Mouse (Mus musculus) hindbrain, embryonic 15.5 days (tissue): ENCODE results near the gene Fto. TPM values are rescaled to one million over a fixed set of nuclear protein-coding genes. Genes with fewer than 3 reads are reported as not detected.

Experiments used
- ATAC-seq: fragments of 200-750 bp; cut with Nextera tagmentation; 2 replicates; pipeline ENCODE4 v1.8.0; 2017; ENCODE audit warnings: low read depth, moderate number of reproducible peaks, moderate TSS enrichment; ENCODE audit not compliant: low FRiP score
- H3K27ac ChIP-seq: fragments of 300-500 bp; sonication (generic); replicated peaks from 2 replicates; pipeline ENCODE4 v1.5.1; 2015; ENCODE audit warnings: mild to moderate bottlenecking, inconsistent platforms
- H3K27me3 ChIP-seq: fragments of 300-500 bp; sonication (generic); 2 replicates; pipeline ENCODE4 v1.6.1; 2015; ENCODE audit warnings: control low read depth, inconsistent platforms
- H3K36me3 ChIP-seq: fragments of 300-500 bp; sonication (generic); 2 replicates; pipeline ENCODE4 v1.6.1; 2015; ENCODE audit warnings: control low read depth, inconsistent platforms
- H3K4me1 ChIP-seq: fragments of 300-500 bp; sonication (generic); replicated peaks from 2 replicates; pipeline ENCODE4 v1.6.1; 2015; ENCODE audit warnings: control low read depth, inconsistent platforms
- H3K4me2 ChIP-seq: fragments of 300-500 bp; sonication (generic); 2 replicates; pipeline ENCODE4 v1.6.1; 2015; ENCODE audit warnings: moderate library complexity, mild to moderate bottlenecking, inconsistent platforms
- H3K4me3 ChIP-seq: fragments of 300-500 bp; sonication (generic); 2 replicates; pipeline ENCODE4 v1.5.1; 2015; ENCODE audit warnings: mild to moderate bottlenecking, inconsistent platforms
- H3K9ac ChIP-seq: fragments of 300-500 bp; sonication (generic); 2 replicates; pipeline ENCODE4 v1.6.1; 2015; ENCODE audit warnings: inconsistent platforms
- H3K9me3 ChIP-seq: fragments of 300-500 bp; sonication (generic); 2 replicates; pipeline ENCODE4 v1.6.1; 2016; ENCODE audit warnings: control low read depth, inconsistent platforms
- WGBS: fragments of 180-500 bp; shearing (Covaris S2); methylation state at CpG from one replicate; pipeline ENCODE4 v1.1.7; 2015; 5-methylcytosine and 5-hydroxymethylcytosine counted together
- polyA plus RNA-seq: library from polyadenylated mRNA; unstranded; fragments of >200 nt; fragmentation: Nextera tagmentation; extraction: Ambion mirVana; gene quantifications from 2 replicates; pipeline ENCODE4 v1.2.1, GENCODE M21; 2015

The Fto gene
- polyA plus RNA-seq, 1 experiment from 2014 or later = 158 TPM

GRCm38 (mm10) chr8:91570809-91571208, 257.5 kb downstream of the Fto start:
- Histone ChIP-seq H3K9ac (no peak overlapping the region), H3K36me3 (no peaks in the 10 kb centered on the region), H3K27ac (no peak overlapping the region), H3K4me2 (no peak overlapping the region), H3K27me3 (0 out of 2 replicates have a peak, but pooled peaks cover 3% of the 10 kb centered on the region), H3K4me3 (no peak overlapping the region), H3K9me3 (no peaks in the 10 kb centered on the region), H3K4me1 (peaks cover 28% of the 10 kb centered on the region)
- ATAC-seq = no peak
- WGBS = 82% methylated on average over 7 of the region's 7 CpGs

- Histone ChIP-seq H3K9me3 (no peaks in the 10 kb centered on the region), H3K27ac (no peak overlapping the region), H3K9ac (no peak overlapping the region), H3K27me3 (0 out of 2 replicates have a peak, but pooled peaks cover 3% of the 10 kb centered on the region), H3K4me2 (no peak overlapping the region), H3K4me1 (peaks cover 30% of the 10 kb centered on the region), H3K36me3 (no peaks in the 10 kb centered on the region), H3K4me3 (no peak overlapping the region)
- WGBS = 42% methylated on average over 4 of the region's 4 CpGs
- ATAC-seq = no peak
Observed at GRCm38 (mm10) chr8:91571978-91572377, 258.7 kb downstream of the Fto start.

GRCm38 (mm10) chr8:91572630-91573029, 259.3 kb downstream of the Fto start:
- H3K27ac ChIP-seq = no peak overlapping the region
- H3K9ac ChIP-seq = no peak overlapping the region
- H3K27me3 ChIP-seq = 0 out of 2 replicates have a peak, but pooled peaks cover 3% of the 10 kb centered on the region
- ATAC-seq = no peak
- H3K36me3 ChIP-seq = no peaks in the 10 kb centered on the region
- H3K4me3 ChIP-seq = no peak overlapping the region
- no peaks in the 10 kb centered on the region for H3K9me3 ChIP-seq
- WGBS = 26% methylated on average over 4 of the region's 4 CpGs
- peaks cover 29% of the 10 kb centered on the region for H3K4me1 ChIP-seq
- H3K4me2 ChIP-seq = no peak overlapping the region

- Histone ChIP-seq H3K27ac (no peak overlapping the region), H3K9ac (no peak overlapping the region), H3K27me3 (0 out of 2 replicates have a peak, but pooled peaks cover 3% of the 10 kb centered on the region), H3K4me1 (peaks cover 20% of the 10 kb centered on the region), H3K9me3 (no peaks in the 10 kb centered on the region), H3K4me3 (no peak overlapping the region), H3K36me3 (no peaks in the 10 kb centered on the region), H3K4me2 (no peak overlapping the region)
- 17% methylated on average over 3 of the region's 3 CpGs for WGBS
- no peak for ATAC-seq
Observed at GRCm38 (mm10) chr8:91575576-91575975, 262.3 kb downstream of the Fto start.

- H3K27ac ChIP-seq = 0 out of 2 replicates have a peak overlapping the region, but pooled peaks have one; percentile 29
- H3K4me3 ChIP-seq = no peak overlapping the region
- no peak overlapping the region for H3K9ac ChIP-seq
- ATAC-seq = no peak
- H3K27me3 ChIP-seq = 0 out of 2 replicates have a peak, but pooled peaks cover 3% of the 10 kb centered on the region
- peaks cover 20% of the 10 kb centered on the region for H3K4me1 ChIP-seq
- no peaks in the 10 kb centered on the region for H3K9me3 ChIP-seq
- 21% methylated on average over 17 of the region's 17 CpGs for WGBS
- H3K4me2 ChIP-seq = no peak overlapping the region
- no peaks in the 10 kb centered on the region for H3K36me3 ChIP-seq
Observed at GRCm38 (mm10) chr8:91576086-91576917, 263.0 kb downstream of the Fto start.

GRCm38 (mm10) chr8:91576918-91577241, 263.6 kb downstream of the Fto start:
- H3K4me2 ChIP-seq = no peak overlapping the region
- H3K9ac ChIP-seq = no peak overlapping the region
- no peaks in the 10 kb centered on the region for H3K9me3 ChIP-seq
- no peaks in the 10 kb centered on the region for H3K36me3 ChIP-seq
- H3K27ac ChIP-seq = no peak overlapping the region
- ATAC-seq = no peak
- H3K4me1 ChIP-seq = peaks cover 20% of the 10 kb centered on the region
- 30% methylated on average over 6 of the region's 6 CpGs for WGBS
- H3K4me3 ChIP-seq = no peak overlapping the region
- 0 out of 2 replicates have a peak, but pooled peaks cover 2% of the 10 kb centered on the region for H3K27me3 ChIP-seq

GRCm38 (mm10) chr8:91577605-91578004, 264.3 kb downstream of the Fto start:
- no peaks in the 10 kb centered on the region for H3K36me3 ChIP-seq
- H3K4me2 ChIP-seq = no peak overlapping the region
- H3K4me3 ChIP-seq = no peak overlapping the region
- no peaks in the 10 kb centered on the region for H3K9me3 ChIP-seq
- H3K9ac ChIP-seq = no peak overlapping the region
- no peak overlapping the region for H3K27ac ChIP-seq
- H3K4me1 ChIP-seq = peaks cover 19% of the 10 kb centered on the region
- 98% methylated on average over 3 of the region's 3 CpGs for WGBS
- no peak for ATAC-seq
- H3K27me3 ChIP-seq = no peaks in the 10 kb centered on the region

GRCm38 (mm10) chr8:91584620-91585415, 271.5 kb downstream of the Fto start:
- ATAC-seq = no peak
- Histone ChIP-seq H3K9me3 (no peaks in the 10 kb centered on the region), H3K36me3 (no peaks in the 10 kb centered on the region), H3K27me3 (no peaks in the 10 kb centered on the region), H3K4me3 (no peak overlapping the region), H3K4me2 (no peak overlapping the region), H3K4me1 (no peaks in the 10 kb centered on the region), H3K9ac (no peak overlapping the region), H3K27ac (no peak overlapping the region)
- WGBS = 76% methylated on average over 11 of the region's 11 CpGs

- Histone ChIP-seq H3K36me3 (no peaks in the 10 kb centered on the region), H3K27ac (no peak overlapping the region), H3K4me2 (no peak overlapping the region), H3K4me1 (peaks cover 21% of the 10 kb centered on the region), H3K4me3 (no peak overlapping the region), H3K9ac (no peak overlapping the region), H3K9me3 (no peaks in the 10 kb centered on the region), H3K27me3 (no peaks in the 10 kb centered on the region)
- WGBS = 28% methylated on average over 10 of the region's 10 CpGs
- no peak for ATAC-seq
Observed at GRCm38 (mm10) chr8:91592436-91593105, 279.2 kb downstream of the Fto start.

GRCm38 (mm10) chr8:91593202-91593781, 280.0 kb downstream of the Fto start:
- H3K9me3 ChIP-seq = no peaks in the 10 kb centered on the region
- WGBS = 38% methylated on average over 12 of the region's 12 CpGs
- no peaks in the 10 kb centered on the region for H3K36me3 ChIP-seq
- peaks cover 21% of the 10 kb centered on the region for H3K4me1 ChIP-seq
- H3K9ac ChIP-seq = no peak overlapping the region
- no peak overlapping the region for H3K4me3 ChIP-seq
- no peaks in the 10 kb centered on the region for H3K27me3 ChIP-seq
- H3K27ac ChIP-seq = no peak overlapping the region
- peak overlapping the region; percentile 15; the same call in 1 of the 2 replicates for H3K4me2 ChIP-seq
- no peak for ATAC-seq

GRCm38 (mm10) chr8:91599349-91599837, 286.1 kb downstream of the Fto start:
- H3K4me3 ChIP-seq = no peak overlapping the region
- 32% methylated on average over 14 of the region's 14 CpGs for WGBS
- no peaks in the 10 kb centered on the region for H3K36me3 ChIP-seq
- H3K27me3 ChIP-seq = no peaks in the 10 kb centered on the region
- no peaks in the 10 kb centered on the region for H3K9me3 ChIP-seq
- no peak overlapping the region for H3K27ac ChIP-seq
- H3K4me1 ChIP-seq = 0 out of 2 replicates have a peak, but pooled peaks cover 7% of the 10 kb centered on the region
- ATAC-seq = no peak
- no peak overlapping the region for H3K4me2 ChIP-seq
- H3K9ac ChIP-seq = no peak overlapping the region
